Mouse (Mus musculus) myocyte (in vitro differentiated cells): ENCODE data around the gene Vgll4. TPM values are rescaled to one million over a fixed set of nuclear protein-coding genes. Genes with fewer than 3 reads are reported as not detected.

Experiments used
- H3K27me3 ChIP-seq: one replicate; pipeline ENCODE4 v1.6.1; 2011; ENCODE audit not compliant: control insufficient read depth, insufficient read depth, insufficient read length
- H3K36me3 ChIP-seq: one replicate; pipeline ENCODE4 v1.6.1; 2011; ENCODE audit not compliant: control insufficient read depth, insufficient read depth
- H3K4me2 ChIP-seq: one replicate; pipeline ENCODE4 v1.6.1; 2011; ENCODE audit warnings: low read depth, control low read depth
- H3K4me3 ChIP-seq: one replicate; pipeline ENCODE4 v1.5.1; 2011; ENCODE audit warnings: mild to moderate bottlenecking, control low read depth, moderate library complexity
- H3K79me2 ChIP-seq: one replicate; pipeline ENCODE4 v1.6.1; 2011; ENCODE audit not compliant: control insufficient read depth, insufficient read depth
- H3ac ChIP-seq: one replicate; pipeline ENCODE4 v1.6.1; 2011; ENCODE audit not compliant: control insufficient read depth, insufficient read length
- CEBPB ChIP-seq: IDR thresholded peaks from 2 replicates; pipeline ENCODE4 v1.6.1; 2011; ENCODE audit warnings: mild to moderate bottlenecking, moderate library complexity; ENCODE audit not compliant: poor library complexity, insufficient read depth, severe bottlenecking
- E2F4 ChIP-seq: IDR thresholded peaks from one replicate; pipeline ENCODE4 v1.6.1; 2011; ENCODE audit warnings: mild to moderate bottlenecking, control low read depth, moderate library complexity; ENCODE audit not compliant: insufficient read depth
- MAX ChIP-seq: IDR thresholded peaks from one replicate; pipeline ENCODE4 v1.6.1; 2011; ENCODE audit warnings: low read depth, mild to moderate bottlenecking, control low read depth
- MYOD1 ChIP-seq, 3 experiments: IDR thresholded peaks; one replicate each; pipeline ENCODE4 v1.6.1; 2011; ENCODE audit warnings: control low read depth in 2 of 3, low read depth in 2 of 3, mild to moderate bottlenecking in 2 of 3, moderate library complexity in 1 of 3; ENCODE audit not compliant: insufficient read length in 2 of 3, control insufficient read depth in 1 of 3
- MYOG ChIP-seq, 3 experiments: IDR thresholded peaks; one replicate each; pipeline ENCODE4 v1.6.1; 2011; ENCODE audit warnings: control low read depth in 2 of 3, low read depth in 2 of 3, mild to moderate bottlenecking in 2 of 3; ENCODE audit not compliant: insufficient read length in 2 of 3, control insufficient read depth in 1 of 3, insufficient read depth in 1 of 3
- POLR2A ChIP-seq: IDR thresholded peaks from one replicate; pipeline ENCODE4 v1.6.1; 2011; ENCODE audit warnings: low read depth, mild to moderate bottlenecking, control low read depth, moderate library complexity; ENCODE audit not compliant: insufficient read length
- POLR2AphosphoS2 ChIP-seq: IDR thresholded peaks from one replicate; pipeline ENCODE4 v1.6.1; 2011; ENCODE audit warnings: low read depth, control low read depth; ENCODE audit not compliant: insufficient read length
- REST ChIP-seq: IDR thresholded peaks from one replicate; pipeline ENCODE4 v1.6.1; 2011; ENCODE audit warnings: mild to moderate bottlenecking, control low read depth, moderate library complexity; ENCODE audit not compliant: insufficient read depth, insufficient read length
- SRF ChIP-seq: IDR thresholded peaks from one replicate; pipeline ENCODE4 v1.6.1; 2011; ENCODE audit warnings: low read depth; ENCODE audit not compliant: control insufficient read depth, insufficient read length
- TCF12 ChIP-seq: IDR thresholded peaks from one replicate; pipeline ENCODE4 v1.6.1; 2011; ENCODE audit warnings: mild to moderate bottlenecking, control low read depth; ENCODE audit not compliant: poor library complexity, insufficient read depth, severe bottlenecking
- TCF3 ChIP-seq: IDR thresholded peaks from one replicate; pipeline ENCODE4 v1.6.1; 2011; ENCODE audit warnings: low read depth, control low read depth; ENCODE audit not compliant: insufficient read length
- USF1 ChIP-seq: IDR thresholded peaks from one replicate; pipeline ENCODE4 v1.6.1; 2011; ENCODE audit warnings: low read depth, mild to moderate bottlenecking, control low read depth, moderate library complexity
- polyA plus RNA-seq: library from polyadenylated mRNA; unstranded; fragments of >200 nt; fragmentation: generic; extraction: Trizol; gene quantifications from one replicate; pipeline ENCODE4 v1.2.1, GENCODE M21; 2012; ENCODE audit warnings: missing spikeins

Vgll4 gene
- polyA plus RNA-seq, 1 experiment: 21.1 TPM

DNA sequence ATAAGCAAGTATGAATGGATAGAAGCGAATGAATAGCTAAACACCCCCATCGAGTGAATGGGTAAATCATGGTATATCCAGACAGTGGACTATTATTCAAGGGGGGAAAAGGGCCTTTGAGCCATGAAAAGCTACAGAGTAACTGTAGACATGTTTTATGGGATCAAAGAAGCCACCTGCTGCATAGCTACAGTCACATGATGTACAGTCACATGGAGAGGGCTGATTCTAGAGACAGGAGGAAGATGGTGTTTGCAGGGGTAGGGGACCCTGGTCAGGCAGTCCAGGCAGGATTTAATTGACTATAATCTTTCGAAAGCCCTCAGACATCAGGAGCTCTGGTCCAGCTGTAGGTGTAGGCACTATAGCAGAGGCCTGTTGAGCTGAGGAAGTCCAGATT lies 133.4 kb downstream of the Vgll4 start:
- Histone ChIP-seq H3K27me3 (no peaks in the 10 kb centered on the region), H3K4me3 (no peak overlapping the region), H3ac (no peak overlapping the region), H3K36me3 (no peaks in the 10 kb centered on the region), H3K4me2 (no peak overlapping the region), H3K79me2 (no peaks in the 10 kb centered on the region)
- TF ChIP-seq TCF3: no peak
- peak; percentile 51 for TF ChIP-seq USF1

DNA sequence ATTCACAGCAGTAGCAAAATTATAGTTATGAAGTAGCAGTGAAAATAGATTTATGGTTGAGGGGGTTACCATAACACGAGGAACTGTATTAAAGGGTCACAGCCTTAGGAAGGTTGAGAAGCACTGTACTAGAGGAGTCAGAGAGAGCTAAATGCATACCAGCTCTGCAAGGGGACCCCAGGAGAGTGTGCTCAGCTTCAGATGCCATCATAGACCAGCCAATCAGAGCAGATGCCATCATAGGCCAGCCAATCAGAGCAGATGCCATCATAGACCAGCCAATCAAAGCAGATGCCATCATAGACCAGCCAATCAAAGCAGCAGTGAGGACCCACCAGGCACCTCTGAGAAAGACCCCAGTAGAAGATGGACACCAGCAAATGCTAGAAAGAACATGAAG lies 134.0 kb downstream of the Vgll4 start:
- Histone ChIP-seq H3K27me3 (no peaks in the 10 kb centered on the region), H3K36me3 (no peaks in the 10 kb centered on the region), H3K79me2 (no peaks in the 10 kb centered on the region), H3K4me3 (no peak overlapping the region), H3ac (no peak overlapping the region), H3K4me2 (no peak overlapping the region)
- TF ChIP-seq POLR2AphosphoS2: no peak
- TF ChIP-seq TCF3: no peak
- TF ChIP-seq CEBPB: no peak
- no peak for TF ChIP-seq MYOG (IDR thresholded peaks at IDR 0.05; ENCODE audit: control insufficient read depth in 1 of 3, insufficient read depth in 1 of 3, insufficient read length in 2 of 3, low read depth in 2 of 3)
- no peak for TF ChIP-seq MAX
- no peak for TF ChIP-seq MYOD1 (IDR thresholded peaks at IDR 0.05; ENCODE audit: control insufficient read depth in 1 of 3, insufficient read length in 2 of 3, low read depth in 2 of 3)

- Histone ChIP-seq H3K4me3 (no peak overlapping the region), H3K4me2 (no peak overlapping the region), H3ac (no peak overlapping the region), H3K36me3 (no peaks in the 10 kb centered on the region), H3K79me2 (no peaks in the 10 kb centered on the region), H3K27me3 (no peaks in the 10 kb centered on the region)
- no peak for TF ChIP-seq POLR2A
- no peak for TF ChIP-seq SRF
- no peak for TF ChIP-seq MAX
Observed at GRCm38 (mm10) chr6:114835344-114835743, 134.4 kb downstream of the Vgll4 start.

- Histone ChIP-seq H3K4me2 (peak overlapping the region; percentile 64), H3ac (no peak overlapping the region), H3K4me3 (no peak overlapping the region), H3K27me3 (no peaks in the 10 kb centered on the region), H3K36me3 (no peaks in the 10 kb centered on the region), H3K79me2 (no peaks in the 10 kb centered on the region)
- TF ChIP-seq MAX: no peak
Observed at GRCm38 (mm10) chr6:114833791-114834346, 135.9 kb downstream of the Vgll4 start.

- Histone ChIP-seq H3K27me3 (no peaks in the 10 kb centered on the region), H3ac (no peak overlapping the region), H3K36me3 (no peaks in the 10 kb centered on the region), H3K4me2 (peak overlapping the region; percentile 64), H3K4me3 (no peak overlapping the region), H3K79me2 (no peaks in the 10 kb centered on the region)
- TF ChIP-seq CEBPB (no peak), TCF3 (no peak), POLR2A (no peak), REST (no peak), TCF12 (no peak), MYOG (IDR thresholded peaks at IDR 0.05; ENCODE audit: control insufficient read depth in 1 of 3, insufficient read depth in 1 of 3, insufficient read length in 2 of 3, low read depth in 2 of 3) (no peak), SRF (no peak)
Observed at GRCm38 (mm10) chr6:114833058-114833685, 136.6 kb downstream of the Vgll4 start.

DNA sequence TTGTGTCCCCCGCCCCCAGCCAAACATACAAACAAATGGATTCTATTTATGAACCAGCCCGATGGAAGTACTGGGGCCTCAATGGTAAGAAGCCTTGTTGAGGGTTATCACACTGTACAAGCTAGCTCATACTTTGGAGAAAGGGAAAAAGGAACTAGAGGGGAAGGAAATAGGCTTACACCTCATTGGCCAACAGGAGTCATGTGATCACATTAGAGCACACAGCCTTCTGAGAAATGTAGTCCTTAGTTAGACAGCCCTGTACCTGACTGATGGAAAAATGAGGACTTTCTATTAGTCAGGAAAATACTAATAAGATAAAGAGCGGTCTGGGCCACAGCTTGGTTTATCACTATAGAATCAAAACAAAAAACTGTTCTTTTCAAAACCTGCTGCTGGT lies 138.0 kb downstream of the Vgll4 start:
- Histone ChIP-seq H3K4me2 (no peak overlapping the region), H3K79me2 (no peaks in the 10 kb centered on the region), H3ac (no peak overlapping the region), H3K4me3 (no peak overlapping the region), H3K36me3 (no peaks in the 10 kb centered on the region), H3K27me3 (no peaks in the 10 kb centered on the region)
- TF ChIP-seq USF1 (peak; percentile 70), MAX (no peak), TCF12 (no peak), CEBPB (no peak), E2F4 (no peak), TCF3 (no peak)
